Mouse (Mus musculus): ENCODE data around the gene Ptpn21. TPM values are rescaled to one million over a fixed set of nuclear protein-coding genes. Genes with fewer than 3 reads are reported as not detected.

Ptpn21 gene
- total and polyA plus RNA-seq, 3 experiments, result 19.4 to 29.3 (median 29.1) TPM

DNA sequence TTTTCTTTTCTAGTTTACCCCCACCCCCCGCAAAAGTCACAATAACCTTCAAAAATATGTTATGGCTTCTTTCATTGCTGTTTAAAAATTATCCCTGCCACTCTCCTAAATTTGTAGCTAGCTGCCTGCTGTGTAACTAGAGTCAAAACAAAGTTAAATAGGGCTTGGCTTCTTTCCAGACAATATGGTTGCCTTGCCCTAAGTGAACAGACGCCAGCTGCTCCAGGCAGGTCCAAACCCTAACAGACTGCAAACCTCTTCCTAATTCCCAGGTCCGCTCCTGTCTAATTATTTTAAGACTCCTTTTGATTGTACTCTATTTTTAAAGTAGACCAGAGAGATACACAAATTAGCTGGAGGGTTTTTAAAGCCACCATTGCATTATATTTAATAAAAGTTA, 16.6 kb downstream of the Ptpn21 start:
- Histone ChIP-seq H3K9ac (ENCODE audit: low read depth, low read length) (no peak overlapping the region), H3K27ac (peak overlapping the region; percentile 13; the same call in 1 of the 2 replicates), H3K4me3 (no peak overlapping the region), H3K27me3 (ENCODE audit: control insufficient read depth, insufficient read depth, low read length) (no peaks in the 10 kb centered on the region), H3K36me3 (ENCODE audit: control insufficient read depth, insufficient read depth, low read length) (no peaks in the 10 kb centered on the region; the same call in 1 of the 2 replicates), H3K4me1 (ENCODE audit: control insufficient read depth, insufficient read depth, low read length) (peaks cover 2% of the 10 kb centered on the region; the same call in 1 of the 2 replicates), H3K79me2 (replicated peaks; ENCODE audit: control insufficient read depth, insufficient read depth, low read length) (no peaks in the 10 kb centered on the region)
- intact Hi-C loops (cut with DNase I), result no loop called here
- no peak for TF ChIP-seq POLR2A (IDR thresholded peaks at IDR 0.05; ENCODE audit: insufficient read depth, low read depth, low read length)
- TF ChIP-seq EP300 (IDR thresholded peaks at IDR 0.05; ENCODE audit: insufficient read depth, low read depth, low read length), result no peak
- TF ChIP-seq CTCF (IDR thresholded peaks at IDR 0.05), result no peak
- DNase-seq, result no peak
- 54% methylated on average over 3 of the region's 3 CpGs for WGBS

DNA sequence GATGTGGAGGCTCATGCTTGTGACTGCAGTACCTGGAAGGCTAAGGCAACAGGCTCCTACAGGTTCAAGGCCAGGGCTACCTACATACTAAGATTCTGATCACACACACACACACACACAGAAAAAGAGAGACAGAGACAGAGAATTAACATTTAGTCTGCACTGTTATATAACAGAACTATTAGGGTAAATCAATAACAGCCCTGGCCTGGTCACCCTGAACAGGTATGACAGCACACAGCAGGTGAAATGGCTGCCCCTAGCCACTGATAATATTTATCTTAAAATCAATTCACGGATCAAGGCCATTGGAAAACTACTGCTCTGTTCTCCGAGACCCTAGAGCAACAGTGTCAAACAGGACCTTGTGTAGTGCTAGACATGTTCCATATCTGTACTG, 21.1 kb downstream of the Ptpn21 start:
- no peaks in the 10 kb centered on the region for H3K79me2 ChIP-seq (replicated peaks; ENCODE audit: control insufficient read depth, insufficient read depth, low read length)
- H3K27ac ChIP-seq, result no peak overlapping the region
- H3K36me3 ChIP-seq (ENCODE audit: control insufficient read depth, insufficient read depth, low read length), result peaks cover 13% of the 10 kb centered on the region
- TF ChIP-seq CTCF (IDR thresholded peaks at IDR 0.05), result no peak
- TF ChIP-seq POLR2A (IDR thresholded peaks at IDR 0.05; ENCODE audit: insufficient read depth, low read depth, low read length), result no peak
- no peak for TF ChIP-seq EP300 (IDR thresholded peaks at IDR 0.05; ENCODE audit: insufficient read depth, low read depth, low read length)
- peaks cover 14% of the 10 kb centered on the region for H3K4me1 ChIP-seq (ENCODE audit: control insufficient read depth, insufficient read depth, low read length)
- intact Hi-C loops (cut with DNase I), result no loop called here
- H3K9ac ChIP-seq (ENCODE audit: low read depth, low read length), result no peak overlapping the region
- no peaks in the 10 kb centered on the region for H3K27me3 ChIP-seq (ENCODE audit: control insufficient read depth, insufficient read depth, low read length)
- H3K4me3 ChIP-seq, result no peak overlapping the region
- no peak for DNase-seq
- WGBS, result 88% methylated on average over 2 of the region's 2 CpGs

DNA sequence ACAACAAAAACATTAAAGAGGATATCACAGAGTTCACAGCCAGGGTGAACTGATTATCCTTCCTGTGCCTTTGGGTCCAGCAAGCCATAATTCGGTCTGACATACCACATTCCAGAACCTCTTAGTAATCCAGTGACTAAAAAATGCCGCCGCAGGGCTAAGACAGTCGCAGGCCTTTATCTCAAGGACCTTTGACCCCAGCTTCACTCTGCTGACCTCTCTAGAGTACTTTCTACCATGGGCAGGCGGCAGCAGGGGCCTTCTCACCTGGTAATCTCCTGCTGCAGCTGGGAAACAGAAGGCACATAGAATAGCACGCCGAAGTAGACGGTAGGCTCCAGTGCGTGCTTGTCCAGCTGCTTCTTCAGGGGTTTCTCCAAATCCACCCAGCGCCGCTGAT, 22.4 kb downstream of the Ptpn21 start:
- H3K27me3 ChIP-seq (ENCODE audit: control insufficient read depth, insufficient read depth, low read length), result no peaks in the 10 kb centered on the region
- WGBS, result 25% methylated on average over 11 of the region's 11 CpGs
- DNase-seq, result peak in 1 of 2 experiments; percentile 8
- H3K4me3 ChIP-seq, result no peak overlapping the region
- peaks cover 14% of the 10 kb centered on the region for H3K4me1 ChIP-seq (ENCODE audit: control insufficient read depth, insufficient read depth, low read length)
- H3K9ac ChIP-seq (ENCODE audit: low read depth, low read length), result no peak overlapping the region
- peaks cover 13% of the 10 kb centered on the region for H3K36me3 ChIP-seq (ENCODE audit: control insufficient read depth, insufficient read depth, low read length)
- no peaks in the 10 kb centered on the region for H3K79me2 ChIP-seq (replicated peaks; ENCODE audit: control insufficient read depth, insufficient read depth, low read length)
- intact Hi-C loops (cut with DNase I), result no loop called here
- H3K27ac ChIP-seq, result peak overlapping the region; percentile 11
- TF ChIP-seq POLR2A (IDR thresholded peaks at IDR 0.05; ENCODE audit: insufficient read depth, low read depth, low read length) (no peak), CTCF (IDR thresholded peaks at IDR 0.05) (no peak), EP300 (IDR thresholded peaks at IDR 0.05; ENCODE audit: insufficient read depth, low read depth, low read length) (no peak)

DNA sequence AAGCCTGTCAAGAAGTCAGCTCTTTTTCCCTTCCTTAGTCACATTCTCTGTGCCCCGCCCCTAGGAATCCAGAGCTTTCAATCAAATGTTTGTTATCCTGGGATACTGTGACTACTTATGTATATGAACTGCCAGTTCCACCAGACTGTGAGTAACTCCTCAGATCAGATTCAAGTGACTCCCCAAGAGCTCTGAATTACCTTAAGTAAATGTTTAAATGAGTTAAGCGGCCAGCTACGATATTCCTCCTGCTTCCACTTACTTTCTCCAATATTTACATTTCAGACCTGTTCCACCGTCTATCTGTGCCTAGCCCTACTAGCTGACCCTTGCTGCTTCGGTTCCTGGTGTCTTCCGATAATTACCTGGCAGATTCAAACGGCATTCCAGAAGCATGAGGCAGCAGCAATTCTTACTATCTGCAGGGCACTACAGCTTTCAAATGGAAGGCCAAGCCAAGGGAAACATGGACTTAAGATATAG, 23.5 kb downstream of the Ptpn21 start:
- no peak for DNase-seq
- intact Hi-C loops (cut with DNase I), result no loop called here
- Histone ChIP-seq H3K9ac (ENCODE audit: low read depth, low read length) (no peak overlapping the region), H3K79me2 (replicated peaks; ENCODE audit: control insufficient read depth, insufficient read depth, low read length) (no peaks in the 10 kb centered on the region), H3K27me3 (ENCODE audit: control insufficient read depth, insufficient read depth, low read length) (no peaks in the 10 kb centered on the region), H3K4me3 (no peak overlapping the region), H3K36me3 (ENCODE audit: control insufficient read depth, insufficient read depth, low read length) (peaks cover 13% of the 10 kb centered on the region), H3K4me1 (ENCODE audit: control insufficient read depth, insufficient read depth, low read length) (peaks cover 14% of the 10 kb centered on the region), H3K27ac (no peak overlapping the region)
- no peak for TF ChIP-seq POLR2A (IDR thresholded peaks at IDR 0.05; ENCODE audit: insufficient read depth, low read depth, low read length)
- TF ChIP-seq EP300 (IDR thresholded peaks at IDR 0.05; ENCODE audit: insufficient read depth, low read depth, low read length), result no peak
- TF ChIP-seq CTCF (IDR thresholded peaks at IDR 0.05), result no peak
- 50% methylated on average over 7 of the region's 7 CpGs for WGBS

DNA sequence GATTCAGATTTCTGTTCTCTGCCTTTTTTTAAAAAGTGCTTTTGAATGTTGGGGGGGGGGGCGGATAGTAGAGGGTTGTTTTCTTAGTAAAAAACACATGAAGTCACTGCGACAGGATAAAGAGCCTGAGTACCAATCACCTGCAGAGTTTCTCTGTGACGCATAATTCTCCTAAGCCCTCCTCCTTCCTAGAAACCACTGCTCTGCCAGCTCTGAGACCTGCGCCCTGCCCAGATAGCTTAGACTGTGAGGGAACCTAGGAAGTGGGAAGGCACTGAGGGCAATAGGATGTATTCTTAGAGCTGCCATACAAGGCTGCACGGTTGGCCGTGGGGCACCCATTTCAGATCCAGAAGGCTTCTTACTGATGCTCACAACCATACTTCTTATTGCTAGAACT, 24.4 kb downstream of the Ptpn21 start:
- TF ChIP-seq CTCF (IDR thresholded peaks at IDR 0.05) (no peak), POLR2A (IDR thresholded peaks at IDR 0.05; ENCODE audit: insufficient read depth, low read depth, low read length) (no peak), EP300 (IDR thresholded peaks at IDR 0.05; ENCODE audit: insufficient read depth, low read depth, low read length) (no peak)
- Histone ChIP-seq H3K4me1 (ENCODE audit: control insufficient read depth, insufficient read depth, low read length) (peaks cover 14% of the 10 kb centered on the region), H3K36me3 (ENCODE audit: control insufficient read depth, insufficient read depth, low read length) (peaks cover 13% of the 10 kb centered on the region), H3K79me2 (replicated peaks; ENCODE audit: control insufficient read depth, insufficient read depth, low read length) (no peaks in the 10 kb centered on the region), H3K9ac (ENCODE audit: low read depth, low read length) (no peak overlapping the region), H3K4me3 (no peak overlapping the region), H3K27me3 (ENCODE audit: control insufficient read depth, insufficient read depth, low read length) (no peaks in the 10 kb centered on the region), H3K27ac (no peak overlapping the region)
- intact Hi-C loops (cut with DNase I), result no loop called here
- WGBS, result 85% methylated on average over 6 of the region's 6 CpGs
- DNase-seq, result no peak

DNA sequence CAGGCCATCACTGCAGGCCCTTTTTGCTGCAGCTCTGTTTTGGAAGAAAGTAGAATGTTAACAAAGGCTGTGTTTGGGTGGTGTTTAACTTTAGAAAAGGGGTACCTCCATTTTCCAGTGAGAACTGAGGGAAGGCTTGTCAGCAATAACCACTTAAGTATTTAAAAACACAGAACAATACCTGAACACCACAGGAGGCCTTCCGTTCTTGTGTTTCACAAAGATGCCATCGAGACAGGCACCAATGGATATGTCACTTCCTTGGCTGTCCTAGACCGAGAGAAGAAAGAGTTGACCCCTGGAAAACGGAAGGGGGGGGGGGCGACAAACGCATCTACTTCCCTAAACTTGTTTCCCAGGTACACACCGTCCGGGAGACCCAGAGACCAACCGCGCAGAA, 33.2 kb downstream of the Ptpn21 start:
- H3K27me3 ChIP-seq (ENCODE audit: control insufficient read depth, insufficient read depth, low read length), result no peaks in the 10 kb centered on the region

More for the DNA sequence above, 33.2 kb downstream of the Ptpn21 start:
- no peak for TF ChIP-seq CTCF (IDR thresholded peaks at IDR 0.05)
- no peak for TF ChIP-seq POLR2A (IDR thresholded peaks at IDR 0.05; ENCODE audit: insufficient read depth, low read depth, low read length)
- TF ChIP-seq EP300 (IDR thresholded peaks at IDR 0.05; ENCODE audit: insufficient read depth, low read depth, low read length), result no peak
- H3K9ac ChIP-seq (ENCODE audit: low read depth, low read length), result no peak overlapping the region
- DNase-seq, result no peak
- H3K36me3 ChIP-seq (ENCODE audit: control insufficient read depth, insufficient read depth, low read length), result peaks cover 2% of the 10 kb centered on the region; the same call in 1 of the 2 replicates
- 88% methylated on average over 10 of the region's 10 CpGs for WGBS
- no peaks in the 10 kb centered on the region for H3K4me1 ChIP-seq (ENCODE audit: control insufficient read depth, insufficient read depth, low read length)
- H3K4me3 ChIP-seq, result no peak overlapping the region
- intact Hi-C loops (cut with DNase I), result no loop called here
- no peak overlapping the region for H3K27ac ChIP-seq
- H3K79me2 ChIP-seq (replicated peaks; ENCODE audit: control insufficient read depth, insufficient read depth, low read length), result no peaks in the 10 kb centered on the region
